Mouse (Mus musculus) frontal cortex, adult (tissue): ENCODE data around the gene Hoxd1.

Experiments used
- ATAC-seq: cut with Nextera tagmentation; 2 replicates; pipeline ENCODE4 v1.9.2; 2017; ENCODE audit warnings: mild to moderate bottlenecking, moderate library complexity, mixed read lengths; ENCODE audit not compliant: low TSS enrichment

Gene Hoxd1

DNA sequence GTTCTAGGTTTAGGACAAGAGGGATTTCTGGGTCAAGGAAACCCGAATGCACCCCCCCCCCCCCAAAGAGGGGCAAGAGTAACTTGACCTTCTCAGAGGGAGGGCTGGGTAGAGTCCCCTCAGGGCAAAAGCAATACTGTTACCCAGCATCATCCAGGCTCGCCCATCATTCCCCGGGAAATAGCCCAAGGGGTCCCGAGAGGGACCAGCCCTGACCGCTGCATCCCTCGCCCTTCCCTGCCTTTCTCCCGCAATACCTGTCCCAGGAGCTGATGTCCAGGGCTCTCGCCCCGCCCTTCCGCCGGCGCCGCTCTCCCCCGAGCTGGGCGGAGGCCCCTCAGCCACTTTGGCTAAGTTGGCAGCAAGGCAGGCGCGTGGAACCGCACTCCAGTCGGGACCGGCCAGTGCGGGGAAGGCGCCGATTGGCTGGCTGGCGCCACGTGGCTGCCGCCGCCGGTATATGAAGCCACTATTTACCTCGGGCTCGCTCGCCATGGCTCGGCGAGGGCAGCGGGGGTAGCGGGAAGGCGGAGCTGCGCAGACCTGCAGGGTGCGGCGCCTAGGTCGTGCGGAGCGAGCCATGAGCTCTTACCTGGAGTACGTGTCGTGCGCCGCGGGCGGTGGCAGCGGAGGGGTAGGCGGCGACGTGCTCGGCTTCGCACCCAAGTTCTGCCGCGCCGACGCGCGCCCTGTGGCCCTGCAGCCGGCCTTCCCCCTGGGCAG is at the start of gene Hoxd1:
Gene Hoxd1, plus strand, starts transcription at position 459 of the 723 bp plus-strand sequence.
- ATAC-seq = 0 out of 2 replicates have a peak, but pooled peaks have one; percentile 59

DNA sequence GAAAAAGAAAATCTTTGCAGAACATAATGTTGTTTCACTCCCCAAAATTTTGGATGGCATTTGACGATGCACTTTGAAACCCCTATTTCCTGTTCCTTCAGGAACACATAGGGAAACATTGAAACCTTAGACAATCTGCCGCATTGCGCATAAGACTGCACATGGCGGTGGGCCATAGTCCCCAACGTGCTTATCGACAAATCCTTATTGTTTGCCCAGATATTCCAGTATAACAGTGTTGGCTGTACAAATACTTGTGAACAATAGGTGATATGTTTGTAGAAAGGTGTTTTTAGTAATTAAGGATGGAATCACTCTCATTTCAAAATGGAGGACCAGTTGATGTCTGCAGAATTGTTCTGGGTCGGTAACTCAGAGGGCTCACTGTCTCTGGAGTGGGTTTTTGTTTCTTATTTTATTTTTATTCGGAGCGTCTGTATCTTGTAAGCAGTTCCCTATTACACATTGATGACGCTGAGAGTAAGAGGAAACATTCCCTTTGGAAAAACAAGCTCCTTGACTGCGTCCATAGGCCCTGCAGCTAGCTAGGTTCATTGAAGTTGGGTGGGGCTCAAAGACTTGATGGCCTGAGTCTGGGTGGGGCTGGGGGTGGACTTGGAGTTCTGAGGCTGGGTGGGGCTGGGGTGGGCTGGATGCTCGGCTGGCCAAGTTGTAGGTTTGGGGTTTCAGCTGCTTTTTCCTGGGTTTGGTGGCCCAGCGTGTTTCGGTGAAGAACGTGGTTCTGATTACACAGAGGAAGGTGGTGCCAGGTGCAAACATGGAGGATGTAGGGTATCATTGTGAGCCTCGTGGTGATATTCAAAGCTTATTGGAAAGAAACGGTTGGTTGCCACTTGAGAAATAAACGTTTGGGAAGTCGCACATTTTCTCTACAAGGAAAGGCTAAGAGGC is 49.3 kb upstream of the Hoxd1 start:
- ATAC-seq = no peak

DNA sequence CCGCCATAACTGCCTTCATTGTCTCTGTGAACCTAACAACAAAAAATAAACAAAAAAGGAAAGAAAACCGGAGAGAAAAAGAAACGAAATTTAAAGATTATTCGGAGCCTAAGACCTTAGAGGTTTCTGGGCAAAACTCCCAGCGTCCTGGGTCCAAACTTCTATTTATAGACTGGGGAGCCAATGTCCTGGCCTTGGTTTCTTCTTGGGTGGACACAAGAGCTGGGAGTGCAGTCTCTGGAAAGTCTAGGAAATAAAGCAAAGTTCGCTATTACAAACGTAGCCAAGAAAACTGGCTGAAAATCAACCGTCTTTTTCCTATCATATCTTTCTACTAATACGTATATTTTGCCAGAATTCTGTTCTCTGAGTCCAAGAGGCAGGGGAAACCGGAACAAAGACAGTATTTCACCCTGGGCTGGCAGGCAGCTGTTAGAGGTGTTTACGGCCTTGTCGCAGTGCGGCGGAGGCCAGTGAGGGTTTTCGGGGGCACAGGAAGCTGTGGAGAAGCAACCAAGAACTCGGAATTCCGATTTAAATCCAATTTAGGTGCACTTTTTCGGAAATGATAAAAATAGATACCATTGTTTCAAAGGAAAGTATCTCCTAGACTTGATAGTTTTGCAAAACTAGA is 48.5 kb upstream of the Hoxd1 start:
- no peak for ATAC-seq

DNA sequence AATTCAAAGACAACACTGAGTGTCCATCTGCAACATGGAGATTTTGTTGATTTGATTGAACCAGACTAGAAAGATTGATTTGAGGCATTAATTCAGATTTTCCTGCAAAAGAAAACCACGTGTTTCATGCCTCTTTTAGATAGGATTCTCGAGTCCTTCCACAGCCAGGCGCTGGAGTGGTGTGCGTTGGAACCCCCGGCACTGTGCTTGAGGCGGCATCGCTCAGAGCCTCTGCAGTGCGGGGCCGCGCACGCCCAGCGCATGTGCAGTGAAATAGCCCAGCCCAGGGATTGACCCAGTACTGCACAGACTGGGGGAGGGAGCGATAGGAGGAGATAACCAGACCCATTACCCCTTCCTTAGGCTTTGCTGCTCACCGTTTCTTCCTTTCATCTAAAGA is 47.9 kb upstream of the Hoxd1 start:
- ATAC-seq = no peak

DNA sequence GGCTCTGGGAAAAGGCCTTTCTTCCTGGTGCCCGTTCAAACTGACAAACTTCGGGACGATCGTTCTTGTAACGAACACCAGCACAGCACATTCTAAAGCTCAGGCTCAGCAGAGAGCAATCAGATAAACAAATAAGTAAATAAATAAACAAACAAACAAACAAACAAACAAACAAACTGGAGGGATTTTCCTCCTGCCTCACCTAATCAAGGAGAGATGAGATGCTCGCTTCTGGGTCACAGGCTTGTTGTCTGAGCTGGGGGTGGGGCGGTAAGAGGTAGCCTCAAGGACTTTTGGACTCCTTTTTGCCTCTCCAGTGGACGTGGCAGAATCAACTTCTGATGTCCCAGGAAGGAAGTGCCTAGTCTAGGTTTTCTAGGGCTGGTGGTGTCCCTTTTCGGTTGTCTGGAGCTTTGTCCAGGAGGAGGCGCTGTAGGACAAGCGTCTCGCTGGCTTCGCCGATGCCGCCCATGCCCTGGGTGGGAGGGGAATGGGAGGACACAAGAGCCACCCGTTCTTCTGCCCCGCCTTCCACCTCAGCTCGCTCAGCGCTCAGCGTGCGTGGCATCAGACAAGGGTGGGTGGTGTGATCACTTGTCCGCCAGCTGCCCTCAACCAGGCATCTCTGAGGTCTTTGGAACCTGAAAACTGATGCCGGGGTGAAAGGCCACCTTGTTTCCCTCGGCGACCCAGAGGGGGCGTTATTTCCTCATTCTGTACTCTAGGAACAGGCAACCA is 47.1 kb upstream of the Hoxd1 start:
- ATAC-seq = peak; percentile 73; the same call in 1 of the 2 replicates

DNA sequence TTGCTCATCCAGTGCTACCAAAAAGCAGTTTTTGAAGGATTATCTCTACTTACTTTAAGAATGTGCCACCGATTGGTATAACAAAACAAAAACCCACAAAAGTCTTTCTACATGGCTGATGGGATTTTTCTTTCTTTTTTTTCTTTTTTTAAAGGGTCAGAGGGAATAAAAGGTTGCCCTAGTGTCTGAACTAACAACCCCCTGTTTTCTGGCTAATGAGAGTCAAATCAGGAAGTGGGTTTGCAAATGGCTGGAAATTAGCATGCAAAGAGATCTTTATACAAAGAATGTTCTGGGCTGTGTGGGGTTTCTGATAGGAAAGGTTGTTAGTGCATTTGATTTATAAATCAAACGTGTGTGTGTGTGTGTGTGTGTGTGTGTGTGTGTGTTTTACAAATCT is 42.4 kb upstream of the Hoxd1 start:
- ATAC-seq = no peak

DNA sequence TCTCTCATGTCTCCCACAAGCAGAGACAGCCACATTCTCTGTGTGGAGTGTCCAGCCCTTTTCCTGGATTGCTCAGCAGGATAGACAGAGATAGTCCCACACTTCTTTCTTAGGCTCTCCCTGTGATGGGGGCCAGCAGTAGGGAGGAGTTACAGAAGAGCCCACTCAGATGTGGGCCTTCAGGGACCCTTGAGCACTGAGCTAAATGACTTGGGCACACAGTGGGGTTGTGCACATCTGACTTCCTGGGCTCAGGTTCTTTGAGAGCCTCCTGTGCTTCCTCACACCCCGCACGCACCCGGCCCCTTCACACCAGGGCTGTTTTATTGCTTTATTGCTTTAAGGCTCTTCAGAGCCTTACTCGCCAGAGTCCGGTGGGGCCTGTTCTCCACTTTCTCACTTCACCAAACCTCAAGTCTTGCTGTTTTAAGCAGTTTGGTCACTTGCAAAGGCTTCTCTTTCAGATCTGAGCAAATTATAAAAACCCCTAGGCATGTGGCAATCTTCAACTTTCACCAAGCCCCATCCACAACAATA is 41.8 kb upstream of the Hoxd1 start:
- ATAC-seq = no peak

DNA sequence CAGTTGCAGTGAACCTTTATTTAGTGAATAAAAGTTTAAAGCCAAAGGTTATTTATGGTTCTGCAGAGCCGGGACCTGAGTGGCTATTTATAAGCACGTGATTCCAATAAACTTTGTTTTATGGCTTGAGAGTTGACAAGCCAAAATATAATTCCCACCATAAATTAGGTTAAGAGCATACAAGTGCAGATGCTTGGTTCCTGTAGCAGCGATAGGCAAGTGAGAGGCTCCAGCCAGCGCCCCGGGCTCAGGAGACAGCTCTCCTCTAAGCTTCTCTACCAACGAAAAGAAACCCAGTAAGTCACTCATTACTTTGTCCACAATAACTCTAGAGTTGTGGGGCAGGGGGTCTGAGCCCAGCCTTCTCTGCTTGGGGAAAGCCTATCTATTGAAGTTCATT is 40.9 kb upstream of the Hoxd1 start:
- ATAC-seq = no peak

DNA sequence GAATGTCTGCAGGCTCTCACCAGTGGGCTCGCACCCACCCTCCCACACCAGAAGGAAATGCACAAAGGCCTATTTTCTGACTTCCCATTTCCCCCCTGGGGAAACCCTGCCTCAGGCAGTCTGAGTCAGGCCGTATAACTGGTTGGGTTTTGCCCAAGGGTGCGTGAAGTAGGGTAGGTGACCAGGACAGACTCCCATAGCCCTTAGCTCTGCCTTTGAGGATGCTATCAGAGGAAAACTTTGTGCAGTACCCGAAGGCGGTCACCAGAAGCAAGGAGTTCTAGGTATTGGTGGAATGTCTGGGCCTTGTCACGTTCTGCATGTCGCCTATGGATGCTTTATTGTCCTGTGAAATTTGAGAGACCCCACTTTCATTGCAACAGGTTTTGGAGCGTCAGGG is 39.8 kb upstream of the Hoxd1 start:
- ATAC-seq = no peak

DNA sequence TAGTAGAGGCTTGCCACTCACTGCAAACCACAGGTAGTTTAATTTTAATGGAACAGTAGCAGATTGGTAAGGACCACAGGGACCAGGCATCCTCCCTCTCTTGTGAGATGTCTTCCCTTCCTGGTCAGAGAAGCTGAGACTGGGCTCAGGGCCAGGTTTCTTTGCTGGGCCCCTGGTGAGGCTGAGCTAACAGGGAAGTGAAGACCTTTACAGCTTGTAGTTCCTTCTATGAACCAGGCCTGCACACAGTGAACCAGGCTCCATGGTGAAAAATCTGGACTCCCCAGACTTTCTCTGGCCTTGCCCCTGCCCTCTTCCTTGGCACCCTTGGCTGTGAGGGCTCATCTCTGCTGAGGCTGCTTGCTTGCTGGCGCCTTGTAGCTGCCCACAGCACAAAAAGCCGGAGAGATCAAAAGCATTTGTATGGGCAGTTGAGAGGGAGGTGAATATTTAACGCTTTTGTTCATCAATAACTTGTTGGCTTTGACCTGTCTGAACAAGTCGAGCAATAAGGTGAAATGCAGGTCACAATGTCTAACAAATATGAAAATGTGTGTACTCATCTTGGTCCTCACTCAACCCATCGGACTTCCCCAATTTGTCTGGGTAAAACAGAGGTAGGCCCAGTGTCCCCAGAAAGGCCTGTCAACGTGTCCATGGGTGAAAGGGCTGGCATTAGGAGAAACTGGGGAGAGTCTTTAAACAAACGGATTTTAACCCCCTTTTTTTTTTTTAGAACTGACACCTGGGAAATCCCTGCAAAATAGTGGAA is 38.4 kb upstream of the Hoxd1 start:
- ATAC-seq = no peak

DNA sequence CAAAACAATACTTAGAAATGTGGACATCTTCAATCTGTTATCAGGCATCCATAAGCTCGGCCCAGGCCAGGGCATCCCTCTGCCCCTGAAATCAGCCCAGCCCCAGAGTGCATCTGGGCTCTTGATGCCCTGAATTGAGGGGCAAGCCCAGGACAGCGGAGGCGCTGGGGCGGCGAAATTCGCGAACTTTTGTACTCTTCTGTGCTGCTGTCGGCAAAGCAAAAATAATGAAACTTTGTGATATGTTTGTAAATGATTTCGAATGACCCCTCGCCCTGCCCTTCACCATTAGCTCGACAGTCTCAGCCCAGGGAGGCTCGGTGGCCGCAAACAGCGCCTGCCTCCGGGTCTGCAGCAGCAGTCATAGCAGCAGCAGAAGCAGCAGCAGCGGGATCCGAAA is 37.6 kb upstream of the Hoxd1 start:
- ATAC-seq = no peak

DNA sequence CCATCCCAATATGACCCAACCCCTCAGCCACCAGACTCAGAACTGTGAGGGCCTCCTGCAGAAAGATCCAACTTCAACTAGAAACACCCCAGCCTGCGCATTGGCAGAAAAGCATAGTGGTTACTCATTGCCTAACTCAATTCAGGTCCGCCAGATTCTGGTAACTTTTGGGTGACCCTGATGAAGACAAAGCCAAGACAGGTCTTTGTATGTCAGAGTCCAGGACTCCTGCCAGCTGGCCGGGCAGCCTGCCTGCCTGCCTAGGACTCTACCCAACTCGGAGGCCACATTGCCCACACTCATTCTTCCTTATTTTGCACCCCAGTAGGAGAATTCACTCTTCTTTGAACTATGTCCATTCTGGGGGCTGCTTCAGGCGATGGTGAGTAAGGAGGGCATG is 36.2 kb upstream of the Hoxd1 start, which contains the start of gene Gm28230:
Gene Gm28230, plus strand, starts transcription at position 178 of the 400 bp plus-strand sequence.
- ATAC-seq = no peak

DNA sequence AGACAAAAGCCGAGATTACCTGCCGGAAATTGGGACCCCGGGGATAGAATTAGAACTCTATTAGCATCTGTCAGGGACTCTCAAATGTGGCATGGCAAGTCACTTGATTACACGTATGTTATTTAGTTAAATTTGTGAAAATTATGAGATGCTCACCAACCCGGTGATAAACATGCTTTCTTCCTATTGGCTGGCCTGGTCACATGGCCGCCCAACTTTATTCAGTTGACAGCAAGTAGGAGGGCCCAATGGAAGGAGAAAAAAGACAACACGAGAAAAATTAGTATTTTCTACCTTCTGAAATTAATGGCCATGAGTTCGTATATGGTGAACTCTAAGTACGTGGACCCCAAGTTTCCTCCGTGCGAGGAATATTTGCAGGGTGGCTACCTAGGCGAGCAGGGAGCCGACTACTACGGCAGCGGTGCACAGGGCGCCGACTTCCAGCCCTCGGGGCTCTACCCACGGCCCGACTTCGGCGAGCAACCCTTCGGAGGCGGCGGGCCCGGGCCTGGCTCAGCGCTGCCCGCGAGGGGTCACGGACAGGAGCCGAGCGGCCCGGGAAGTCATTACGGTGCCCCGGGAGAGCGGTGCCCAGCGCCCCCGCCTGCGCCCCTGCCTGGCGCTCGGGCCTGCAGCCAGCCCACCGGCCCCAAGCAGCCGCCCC is 35.7 kb upstream of the Hoxd1 start:
- no peak for ATAC-seq

DNA sequence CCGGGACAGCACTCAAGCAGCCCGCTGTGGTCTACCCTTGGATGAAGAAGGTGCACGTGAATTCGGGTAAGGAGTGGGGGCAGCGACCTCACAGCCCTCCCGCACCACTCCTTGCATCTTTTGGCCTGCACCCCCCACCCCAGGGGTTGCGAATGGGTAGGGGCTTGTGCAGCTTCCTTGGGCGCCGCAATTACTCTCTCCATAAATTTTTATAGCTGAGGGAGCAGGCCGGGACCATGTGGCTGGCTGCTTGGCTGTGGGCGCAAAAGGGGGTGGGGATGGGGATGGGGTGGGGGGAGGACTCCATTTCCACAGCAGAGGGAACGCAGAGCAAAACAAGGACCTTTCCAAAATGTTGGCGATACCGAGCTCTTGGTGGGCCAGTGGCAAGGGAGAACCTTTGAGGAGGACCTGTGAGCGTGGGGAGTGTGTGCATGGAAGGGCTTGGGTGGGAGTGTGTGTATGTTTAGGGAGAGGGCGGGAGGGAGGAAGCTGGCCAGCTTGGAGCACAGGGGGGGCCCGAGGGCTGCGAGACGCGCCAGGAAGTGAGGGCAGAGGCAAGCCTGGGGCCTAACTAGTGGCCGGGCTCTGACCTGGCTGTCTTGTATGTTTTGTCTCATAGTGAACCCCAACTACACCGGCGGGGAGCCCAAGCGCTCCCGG is 35.0 kb upstream of the Hoxd1 start:
- ATAC-seq = no peak

DNA sequence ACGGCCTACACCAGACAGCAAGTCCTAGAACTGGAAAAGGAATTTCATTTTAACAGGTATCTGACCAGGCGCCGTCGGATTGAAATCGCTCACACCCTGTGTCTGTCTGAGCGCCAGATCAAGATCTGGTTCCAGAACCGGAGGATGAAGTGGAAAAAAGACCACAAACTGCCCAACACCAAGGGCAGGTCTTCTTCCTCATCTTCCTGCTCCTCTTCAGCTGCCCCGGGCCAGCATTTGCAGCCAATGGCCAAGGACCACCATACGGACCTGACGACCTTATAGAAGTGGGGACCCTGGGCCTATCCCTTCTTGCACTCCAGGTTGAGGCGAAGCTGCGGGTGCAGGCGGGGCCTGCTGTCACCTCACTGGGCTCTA is 34.5 kb upstream of the Hoxd1 start:
- ATAC-seq = no peak

DNA sequence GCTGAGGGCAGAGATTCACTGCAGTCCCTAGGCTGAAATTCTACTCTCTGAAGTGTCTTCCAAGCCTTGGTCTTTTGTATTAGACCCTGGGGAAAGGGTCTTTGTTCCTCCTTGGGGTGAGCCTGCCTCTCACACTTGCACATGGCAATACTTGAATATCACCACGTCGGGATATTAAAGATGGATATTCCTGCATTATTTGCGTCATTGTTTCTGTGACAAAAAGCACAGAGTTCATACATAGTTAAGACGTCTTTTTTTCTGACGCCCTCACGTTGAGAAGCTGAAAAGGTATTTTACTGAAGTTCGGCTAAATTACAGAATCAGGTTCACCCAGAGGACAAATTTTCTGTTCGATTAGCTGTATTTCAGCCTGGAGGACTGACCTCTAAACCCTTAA is 32.4 kb upstream of the Hoxd1 start:
- no peak for ATAC-seq

DNA sequence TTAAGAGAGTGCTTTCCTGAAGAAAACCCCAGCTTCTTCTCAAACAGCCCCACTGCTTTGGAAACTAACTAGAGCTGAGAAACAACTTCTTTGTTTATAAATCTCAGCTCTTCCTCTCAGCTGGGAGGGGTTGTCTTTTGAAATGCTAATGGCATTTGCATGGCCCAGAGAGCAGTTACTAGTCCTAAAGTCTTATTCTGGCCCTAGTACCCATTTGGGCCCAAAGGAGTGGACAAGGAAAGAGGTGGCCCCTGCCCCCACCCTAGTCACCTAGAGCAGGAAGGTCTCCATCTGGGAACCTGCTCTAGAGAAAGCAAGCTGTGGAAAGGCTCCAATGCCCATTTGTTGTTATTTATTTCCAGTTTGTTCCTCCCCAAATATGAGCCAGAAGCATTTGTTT is 31.7 kb upstream of the Hoxd1 start:
- ATAC-seq = no peak

DNA sequence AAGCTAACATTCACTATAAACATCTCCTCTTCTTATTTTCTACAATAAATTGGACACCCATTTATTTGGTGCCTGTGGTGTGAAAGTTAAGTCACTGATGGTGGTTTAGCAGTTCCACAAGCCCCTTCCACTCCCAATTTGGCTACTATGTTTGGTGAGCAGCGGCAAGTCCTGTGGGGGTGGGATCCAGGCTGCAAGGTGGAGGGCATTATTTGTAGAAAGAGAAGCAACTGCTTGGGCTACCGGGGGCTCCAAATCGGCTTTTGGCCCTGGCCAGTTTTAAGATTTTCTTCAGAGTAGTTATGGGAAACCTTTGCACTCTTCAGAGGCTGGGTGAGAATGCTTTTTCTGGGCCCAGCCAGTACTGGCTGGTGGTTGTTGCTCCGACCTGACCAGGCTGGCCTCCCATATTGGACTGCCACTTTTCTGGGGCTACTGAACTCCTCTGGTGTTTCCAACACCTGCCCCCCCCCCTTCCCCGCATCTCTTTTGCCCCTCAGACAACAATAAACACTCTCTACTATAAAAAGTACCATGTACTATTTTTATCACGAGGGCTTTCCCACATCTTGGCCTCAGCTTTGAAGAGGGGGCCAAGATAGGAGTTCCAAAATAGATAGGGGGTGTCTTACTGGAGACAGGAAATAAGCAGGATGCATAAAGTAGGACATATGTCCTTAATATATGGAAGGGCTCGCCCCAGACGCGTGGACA is 30.8 kb upstream of the Hoxd1 start:
- no peak for ATAC-seq
